Mouse (Mus musculus): Measurements from ENCODE around the gene Anxa10. TPM values are rescaled to one million over a fixed set of nuclear protein-coding genes. Genes with fewer than 3 reads are reported as not detected.

The Anxa10 gene
- not detected for total RNA-seq (2021)
- long read RNA-seq, experiment 1: 0 reads
- long read RNA-seq, experiment 2: 0 reads

DNA sequence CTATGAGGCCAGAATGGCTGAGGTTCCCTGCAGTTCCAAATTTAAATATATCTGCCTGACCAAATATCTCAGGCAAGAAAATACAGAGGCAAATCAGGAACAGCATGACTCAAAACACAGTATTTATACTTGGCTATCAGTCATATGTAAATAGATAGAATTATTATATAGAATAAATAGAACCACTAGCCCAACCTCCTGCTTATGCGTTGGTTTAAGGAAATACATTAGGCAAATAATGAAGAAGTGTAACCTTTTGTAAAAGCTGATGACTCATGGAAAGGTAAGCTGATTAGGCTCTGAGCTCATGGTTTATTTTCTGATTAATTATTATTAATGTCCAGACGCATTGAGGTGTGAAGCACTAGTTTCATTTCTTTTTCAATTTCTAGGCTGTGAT lies at the start of gene Anxa10:
Gene Anxa10 (minus strand): TSS at position 53 of the 400 bp plus-strand sequence.
- DNase-seq (ENCODE audit: low spot score): no peak

DNA sequence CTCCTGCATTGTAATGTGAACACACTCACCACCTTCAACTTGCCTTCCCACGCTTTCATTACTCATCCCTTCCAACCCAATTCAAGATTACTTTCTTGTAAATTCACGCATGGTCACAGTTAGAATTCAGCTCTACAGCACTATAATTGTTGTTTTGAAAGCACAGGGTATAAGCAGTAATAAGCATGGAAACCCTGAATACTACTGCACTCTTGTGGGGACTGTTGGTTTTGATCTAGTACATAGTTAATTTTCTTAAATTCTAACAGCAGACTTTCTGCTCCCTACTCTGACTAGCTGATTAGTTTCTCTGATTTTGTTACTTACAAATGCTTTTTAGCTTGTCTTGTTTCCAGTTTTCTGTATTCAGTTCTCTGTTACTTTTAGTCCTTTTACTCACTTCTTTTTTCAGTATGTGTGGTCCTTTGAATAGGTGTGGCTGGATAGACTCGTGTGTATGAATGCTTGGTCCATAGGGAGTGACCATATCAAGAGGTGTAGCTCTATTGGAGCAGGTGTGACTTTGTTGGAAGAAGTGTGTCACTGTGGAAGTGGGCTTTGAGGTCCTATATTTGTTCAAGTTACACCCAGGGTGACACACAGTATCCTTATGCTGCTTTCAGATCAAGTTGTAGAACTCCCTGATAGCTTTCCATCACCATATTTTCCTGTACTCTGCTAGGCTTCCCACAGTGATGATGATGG lies 9.9 kb upstream of the Anxa10 start:
- no peak for DNase-seq (ENCODE audit: low spot score)

DNA sequence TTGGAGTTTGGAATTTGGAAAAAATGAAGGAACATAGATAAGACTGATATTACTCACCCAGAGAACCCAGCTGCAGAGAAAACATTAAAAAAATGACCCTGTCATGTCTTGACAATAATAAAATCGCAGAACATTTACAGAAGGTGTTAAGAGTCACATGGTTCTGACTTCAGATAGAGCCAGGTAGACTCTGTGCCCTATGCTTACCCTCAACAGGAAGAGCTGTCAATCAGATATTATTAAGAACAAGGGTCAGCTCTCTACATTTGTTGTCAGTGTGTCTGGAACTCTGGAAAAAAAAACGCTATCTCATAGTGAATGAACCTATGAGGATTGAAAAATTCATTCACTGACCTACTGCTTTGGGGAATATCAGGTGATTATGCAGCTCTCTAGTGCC lies 25.7 kb downstream of the Anxa10 start:
- no peak for DNase-seq (ENCODE audit: low spot score)

DNA sequence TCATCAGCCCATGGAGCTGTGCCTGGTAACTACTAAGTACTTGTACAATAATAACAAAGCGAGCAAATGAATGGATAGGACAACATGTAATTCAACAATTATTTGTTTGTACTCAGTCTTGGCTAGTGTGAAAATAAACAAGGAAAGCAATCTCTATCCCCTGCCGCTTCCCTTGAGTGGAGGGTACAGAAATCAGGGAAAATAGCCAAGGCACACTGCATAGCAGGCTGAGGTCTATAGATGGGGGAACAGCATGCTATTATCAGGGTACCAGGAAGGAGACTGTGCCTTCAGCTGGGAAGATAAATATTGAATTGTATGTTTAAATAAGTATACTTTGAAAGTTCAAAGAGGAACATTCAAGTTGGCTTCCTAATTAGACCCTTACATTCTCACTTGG lies 41.1 kb downstream of the Anxa10 start:
- no peak for DNase-seq (ENCODE audit: low spot score)

DNA sequence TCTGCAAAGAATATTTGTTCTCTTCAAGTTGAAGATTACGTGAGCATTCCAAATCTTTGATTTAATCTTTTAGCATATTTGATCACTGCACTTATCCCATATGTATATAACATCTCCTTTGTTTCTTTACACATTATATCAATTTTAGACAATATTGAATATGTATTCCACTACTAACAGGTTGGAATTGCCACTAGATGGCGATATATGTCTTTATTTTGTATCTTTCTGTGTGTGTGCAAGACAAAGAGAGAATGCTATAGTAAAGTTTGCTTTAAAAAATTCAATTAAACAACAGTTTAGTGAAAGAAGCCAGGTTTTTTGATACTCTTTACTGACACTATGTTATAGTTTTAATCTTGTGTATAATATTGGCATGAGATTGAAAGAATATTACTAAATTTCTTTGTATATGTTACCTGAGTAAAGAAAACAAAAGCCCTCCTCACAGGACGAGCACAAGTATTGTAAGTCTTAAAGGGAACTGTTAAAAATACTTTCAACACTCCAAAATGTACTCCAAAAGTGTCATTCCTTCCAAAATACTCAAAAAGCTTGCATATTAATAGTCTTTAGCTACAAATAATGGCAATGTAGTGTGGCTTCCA lies 42.7 kb downstream of the Anxa10 start:
- DNase-seq (ENCODE audit: low spot score): no peak

DNA sequence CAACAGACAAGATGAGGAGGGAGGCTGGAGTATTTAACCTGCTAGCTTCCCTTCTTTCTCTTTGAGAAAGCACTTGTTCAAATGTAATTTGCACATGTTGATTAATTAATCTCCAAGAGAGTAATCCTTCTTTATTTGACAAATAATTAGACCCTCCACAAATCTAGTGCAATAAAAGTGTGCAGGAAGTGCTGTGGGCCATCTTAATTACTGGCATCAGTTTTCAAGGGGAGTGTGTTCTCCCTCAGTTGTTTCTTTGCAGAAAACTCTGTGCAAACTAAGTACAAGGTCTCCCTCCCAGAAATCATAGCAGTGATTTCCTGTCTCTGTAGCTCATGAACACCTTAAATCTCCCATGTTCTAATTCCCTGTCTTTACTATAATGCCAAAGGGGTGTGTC lies 54.6 kb downstream of the Anxa10 start:
- DNase-seq (ENCODE audit: low spot score): no peak

DNA sequence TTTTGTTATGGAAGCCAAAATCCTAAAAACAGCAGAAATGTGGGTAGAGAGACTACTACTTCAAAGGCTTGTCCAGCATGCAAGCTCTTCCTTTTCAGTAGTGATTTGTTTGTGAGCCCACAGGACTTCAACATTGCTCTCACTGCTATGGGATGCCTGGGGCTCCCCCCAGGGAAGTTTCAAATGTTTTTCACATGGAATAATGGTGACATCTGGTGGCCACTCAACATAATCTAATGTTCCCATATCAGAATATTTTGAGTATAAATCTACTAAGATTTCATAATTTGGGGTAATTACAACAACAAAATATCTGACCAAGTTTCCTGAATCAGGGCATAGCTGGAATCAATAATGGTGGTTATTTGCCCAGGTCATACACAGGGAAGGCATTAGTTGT lies 62.6 kb downstream of the Anxa10 start:
- DNase-seq (ENCODE audit: low spot score): peak; percentile 8

DNA sequence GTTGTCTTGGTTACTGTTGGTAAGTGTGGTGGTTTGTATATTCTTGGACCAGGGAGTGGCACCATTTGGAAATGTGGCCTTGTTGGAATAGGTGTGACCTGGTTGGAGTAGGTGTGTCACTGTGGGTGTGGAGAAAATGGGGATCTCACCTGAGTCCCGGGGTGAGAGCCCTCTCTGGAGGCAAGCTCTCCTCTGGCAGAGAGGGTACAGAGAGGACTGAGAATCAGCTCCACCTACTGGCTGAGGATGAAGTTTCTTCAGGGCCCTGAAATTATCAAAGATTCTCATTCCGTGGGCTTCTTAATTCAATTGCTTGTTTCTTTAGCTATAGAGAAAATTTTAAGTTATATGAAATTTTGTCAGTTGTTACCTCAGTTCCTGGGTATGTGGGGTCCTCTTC lies 76.1 kb downstream of the Anxa10 start:
- peak; percentile 2 for DNase-seq (ENCODE audit: low spot score)

DNA sequence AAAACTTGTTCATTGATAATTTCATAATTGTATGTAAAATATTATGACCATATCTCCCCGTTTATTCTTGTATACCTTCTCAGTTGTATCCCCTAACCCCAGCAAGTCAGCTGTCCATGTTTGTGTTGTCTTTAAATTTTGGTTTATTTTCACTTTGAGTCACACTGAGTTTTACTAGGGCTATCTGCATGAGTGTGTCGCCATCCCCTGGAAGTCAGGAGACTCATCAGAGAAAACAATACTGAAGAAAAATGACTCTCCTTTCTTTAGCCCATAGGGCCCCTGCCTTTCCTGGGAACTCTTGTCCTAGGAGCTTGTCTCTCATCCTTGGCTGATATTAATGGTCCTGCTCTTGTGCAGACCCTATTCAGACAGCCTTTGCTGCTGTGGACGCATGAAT lies 88.6 kb downstream of the Anxa10 start:
- DNase-seq (ENCODE audit: low spot score): no peak

DNA sequence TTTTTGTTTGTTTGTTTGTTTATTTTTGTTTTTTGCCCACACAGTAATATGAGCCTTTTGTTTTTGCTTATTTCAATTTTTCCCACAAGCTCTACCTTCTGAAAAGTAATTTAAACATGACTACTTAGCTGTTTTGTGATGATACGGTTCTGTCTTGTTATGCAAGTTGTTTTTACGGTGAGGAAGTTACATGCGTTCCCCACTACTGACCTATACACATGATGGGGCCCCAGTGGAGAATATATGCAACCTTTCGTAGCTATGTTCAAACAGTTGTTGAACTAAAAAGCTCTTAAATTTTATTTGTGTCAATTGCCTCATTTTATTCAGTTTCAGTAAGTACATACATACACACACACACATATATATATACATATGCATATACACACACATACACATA lies 108.4 kb downstream of the Anxa10 start:
- DNase-seq (ENCODE audit: low spot score): no peak

DNA sequence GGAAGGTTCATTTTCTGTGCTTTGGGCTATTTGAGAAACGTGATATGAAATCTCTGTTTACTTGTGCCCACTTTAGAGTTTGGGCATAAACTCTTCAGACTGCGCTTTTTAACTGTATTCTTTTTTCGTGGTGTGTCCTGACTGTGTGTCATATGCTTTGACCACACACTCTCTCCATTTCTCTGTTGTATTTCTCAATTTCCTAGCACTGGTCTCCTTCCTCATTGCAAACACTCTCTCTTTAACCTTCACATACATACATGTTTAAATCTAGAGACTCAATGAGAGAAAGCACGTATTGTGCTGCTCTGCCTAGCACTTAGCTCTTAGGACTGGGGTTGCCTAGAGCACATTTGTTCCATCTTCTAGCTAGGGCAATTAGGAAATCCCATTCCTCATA lies 108.8 kb downstream of the Anxa10 start:
- no peak for DNase-seq (ENCODE audit: low spot score)

Other genes with a start within 250 kb of the Anxa10 start
- 10 to 100 TPM; 42.0 to 57.2 TPM for gene Palld, start 220.5 kb downstream of the Anxa10 start, total RNA-seq (2021)
- under 1 TPM; 0.26 to 0.27 TPM for gene Ddx60, start 195.1 kb downstream of the Anxa10 start, total RNA-seq (2021)

All from gastrocnemius, adult 18-20 months (tissue).